ENCODE assay signal across 26 mouse cellular contexts in the genomic region with DNA sequence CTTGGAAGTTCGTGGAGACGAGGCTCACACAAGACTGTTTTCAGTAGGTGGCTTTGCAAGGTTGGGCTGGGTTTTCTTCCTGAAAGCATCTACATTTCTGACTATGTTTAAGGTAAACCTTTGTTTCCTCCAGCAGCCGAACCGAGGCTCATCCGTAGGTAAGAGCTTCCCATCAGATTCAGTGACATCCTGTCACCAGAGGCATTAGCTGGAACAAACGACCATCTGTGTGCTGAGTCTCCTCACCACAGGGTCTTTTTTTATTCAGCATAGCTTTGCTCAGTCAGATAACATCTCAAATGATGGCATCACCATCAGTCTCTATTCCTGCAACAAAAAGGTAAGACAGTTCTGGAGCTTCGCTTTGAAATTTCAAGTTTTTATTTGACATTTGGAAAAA.
DNase-seq lines count a peak whose midpoint lies in the region; ATAC-seq lines count a peak whose summit lies in the region.
"Had no signal": no experiment of that assay in that cellular context is flagged by ENCODE, and none has a peak within 500 bp of the region (broad histone marks: within the 10 kb centered on the region; RNA-seq: fewer than 3 reads in every experiment).

No protein-coding gene starts in this region.

- H3K9ac ChIP-seq in hindbrain, embryonic 12.5 days: no peak overlapping the region
- no peak overlapping the region for H3K9ac ChIP-seq in midbrain, embryonic 13.5 days (replicated peaks)
- H3K9ac ChIP-seq in midbrain, embryonic 16.5 days (ENCODE audit: low read depth, low read length): no peak overlapping the region
- H3K9ac ChIP-seq: forebrain, embryonic 13.5 days; heart, embryonic 13.5 days; hindbrain, embryonic 15.5 days had no signal

- WGBS in hindbrain, embryonic 10.5 days: 64% methylated on average over 7 of the region's 7 CpGs
- 61% methylated on average over 7 of the region's 7 CpGs for WGBS in hindbrain, embryonic 12.5 days
- WGBS in midbrain, embryonic 13.5 days: 63% methylated on average over 7 of the region's 7 CpGs
- WGBS in midbrain, embryonic 16.5 days: 59% methylated on average over 7 of the region's 7 CpGs

- no peak overlapping the region for H3K4me3 ChIP-seq in hindbrain, embryonic 10.5 days
- no peak overlapping the region for H3K4me3 ChIP-seq in hindbrain, embryonic 12.5 days
- H3K4me3 ChIP-seq in midbrain, embryonic 13.5 days (replicated peaks): no peak overlapping the region
- no peak overlapping the region for H3K4me3 ChIP-seq in midbrain, embryonic 16.5 days (ENCODE audit: low read depth, low read length)
- H3K4me3 ChIP-seq: forebrain, embryonic 10.5 days; forebrain, embryonic 13.5 days; heart, adult 2 months; heart, embryonic 10.5 days; heart, embryonic 13.5 days; hindbrain, embryonic 15.5 days had no signal

- peaks cover 37% of the 10 kb centered on the region for H3K4me1 ChIP-seq in hindbrain, embryonic 10.5 days (replicated peaks)
- H3K4me1 ChIP-seq in hindbrain, embryonic 12.5 days: peaks cover 14% of the 10 kb centered on the region
- H3K4me1 ChIP-seq in midbrain, embryonic 13.5 days (replicated peaks): peaks cover 33% of the 10 kb centered on the region
- H3K4me1 ChIP-seq in midbrain, embryonic 16.5 days (ENCODE audit: control insufficient read depth, insufficient read depth, low read length): peaks cover 6% of the 10 kb centered on the region

- no peaks in the 10 kb centered on the region for H3K9me3 ChIP-seq in hindbrain, embryonic 10.5 days
- no peaks in the 10 kb centered on the region for H3K9me3 ChIP-seq in hindbrain, embryonic 12.5 days (replicated peaks)
- H3K9me3 ChIP-seq in midbrain, embryonic 13.5 days: no peaks in the 10 kb centered on the region
- no peaks in the 10 kb centered on the region for H3K9me3 ChIP-seq in midbrain, embryonic 16.5 days (replicated peaks; ENCODE audit: control insufficient read depth, low read length, poor library complexity, severe bottlenecking)
- H3K9me3 ChIP-seq: forebrain, embryonic 10.5 days; forebrain, embryonic 13.5 days; G1E; heart, embryonic 10.5 days; heart, embryonic 13.5 days; hindbrain, embryonic 15.5 days had no signal

- peak overlapping the region; percentile 42 for H3K27ac ChIP-seq in hindbrain, embryonic 10.5 days
- H3K27ac ChIP-seq in hindbrain, embryonic 12.5 days: no peak overlapping the region; the same call in 1 of the 2 replicates
- peak overlapping the region; percentile 80 for H3K27ac ChIP-seq in midbrain, embryonic 13.5 days
- no peak overlapping the region for H3K27ac ChIP-seq in midbrain, embryonic 16.5 days (ENCODE audit: low read length)
- H3K27ac ChIP-seq: forebrain, embryonic 10.5 days; forebrain, embryonic 13.5 days; heart, adult 2 months; heart, embryonic 10.5 days; heart, embryonic 13.5 days; hindbrain, embryonic 15.5 days had no signal

- DNase-seq in hindbrain, embryonic 10.5 days (ENCODE audit: low spot score): no peak
- DNase-seq in ZHBTc4 (ENCODE audit: low read depth, low spot score): peak; percentile 55
- DNase-seq in kidney, postnatal 25 days: no peak
- DNase-seq: adrenal gland, postnatal 10 days; adrenal gland, postnatal 36 days; cerebellum, adult 11 months; cerebellum, adult 8-10 months; cerebellum, postnatal 10 days; gastrocnemius, postnatal 10 days; gastrocnemius, postnatal 36 days; heart, adult 2 months; heart, postnatal 14 days; heart, postnatal 4 days had no signal

- no peak for ATAC-seq in hindbrain, embryonic 12.5 days (ENCODE audit: low FRiP score)
- no peak for ATAC-seq in midbrain, embryonic 13.5 days
- ATAC-seq in midbrain, embryonic 16.5 days: no peak
- ATAC-seq: activated CD4-positive, CD25-positive, alpha-beta regulatory T cell, adult 4 months; forebrain, embryonic 13.5 days; forebrain, embryonic 16.5 days; intestine, postnatal 0 days; Patski had no signal

- H3K4me2 ChIP-seq in hindbrain, embryonic 12.5 days (replicated peaks): no peak overlapping the region
- no peak overlapping the region for H3K4me2 ChIP-seq in midbrain, embryonic 13.5 days (replicated peaks)
- no peak overlapping the region for H3K4me2 ChIP-seq in midbrain, embryonic 16.5 days (ENCODE audit: low read length)
- H3K4me2 ChIP-seq: forebrain, embryonic 13.5 days; heart, embryonic 13.5 days; hindbrain, embryonic 15.5 days had no signal

- no peaks in the 10 kb centered on the region for H3K36me3 ChIP-seq in hindbrain, embryonic 10.5 days
- H3K36me3 ChIP-seq in hindbrain, embryonic 12.5 days: no peaks in the 10 kb centered on the region
- H3K36me3 ChIP-seq in midbrain, embryonic 13.5 days: no peaks in the 10 kb centered on the region
- H3K36me3 ChIP-seq in midbrain, embryonic 16.5 days (ENCODE audit: control insufficient read depth, insufficient read depth, low read length): no peaks in the 10 kb centered on the region
- H3K36me3 ChIP-seq: forebrain, embryonic 10.5 days; G1E; heart, embryonic 10.5 days; heart, embryonic 13.5 days; hindbrain, embryonic 15.5 days had no signal

- no peaks in the 10 kb centered on the region for H3K27me3 ChIP-seq in hindbrain, embryonic 10.5 days (ENCODE audit: insufficient read depth, poor library complexity, severe bottlenecking)
- H3K27me3 ChIP-seq in hindbrain, embryonic 12.5 days: no peaks in the 10 kb centered on the region
- no peaks in the 10 kb centered on the region for H3K27me3 ChIP-seq in midbrain, embryonic 13.5 days
- no peaks in the 10 kb centered on the region for H3K27me3 ChIP-seq in midbrain, embryonic 16.5 days (ENCODE audit: control insufficient read depth, insufficient read depth, low read depth, low read length)
- H3K27me3 ChIP-seq: forebrain, embryonic 13.5 days; heart, embryonic 13.5 days; hindbrain, embryonic 15.5 days; Patski had no signal

Comparison
In these comparisons a context has a peak if more than half of its experiments do, and no peak if none do; other contexts are left out.
1. H3K27ac ChIP-seq: peak in hindbrain, embryonic 10.5 days (single experiment) and midbrain, embryonic 13.5 days (single experiment); none in hindbrain, embryonic 12.5 days (single experiment) and midbrain, embryonic 16.5 days (single experiment).